Mouse (Mus musculus) neural tube, embryonic 14.5 days (tissue): ENCODE data around the gene Glmp. TPM values are rescaled to one million over a fixed set of nuclear protein-coding genes. Genes with fewer than 3 reads are reported as not detected.
"Not testable (repeated sequence)": the region's sequence is repeated elsewhere in the genome, so short reads cannot be mapped to it uniquely, and the experiment has no call there.

Source experiments
- ATAC-seq: fragments of 200-750 bp; cut with Nextera tagmentation; 2 replicates; pipeline ENCODE4 v1.8.0; 2017; ENCODE audit warnings: low read depth, mild to moderate bottlenecking, moderate TSS enrichment, moderate library complexity
- H3K27ac ChIP-seq: fragments of 300-500 bp; sonication (generic); 2 replicates; pipeline ENCODE4 v1.5.1; 2014; ENCODE audit warnings: low read depth, mild to moderate bottlenecking, control low read depth, low read length, moderate library complexity, mixed read lengths
- H3K27me3 ChIP-seq: fragments of 300-500 bp; sonication (generic); 2 replicates; pipeline ENCODE4 v1.6.1; 2014; ENCODE audit warnings: low read length; ENCODE audit not compliant: control insufficient read depth, insufficient read depth
- H3K36me3 ChIP-seq: fragments of 300-500 bp; sonication (generic); 2 replicates; pipeline ENCODE4 v1.6.1; 2014; ENCODE audit warnings: low read length, mixed read lengths; ENCODE audit not compliant: control insufficient read depth, insufficient read depth
- H3K4me1 ChIP-seq: fragments of 300-500 bp; sonication (generic); 2 replicates; pipeline ENCODE4 v1.6.1; 2014; ENCODE audit warnings: low read length; ENCODE audit not compliant: control insufficient read depth, insufficient read depth
- H3K4me2 ChIP-seq: fragments of 300-500 bp; sonication (generic); 2 replicates; pipeline ENCODE4 v1.6.1; 2014; ENCODE audit warnings: mild to moderate bottlenecking, low read depth, low read length, control low read depth
- H3K4me3 ChIP-seq: fragments of 300-500 bp; sonication (generic); 2 replicates; pipeline ENCODE4 v1.5.1; 2014; ENCODE audit warnings: low read depth, low read length, control low read depth, mixed read lengths
- H3K9ac ChIP-seq: fragments of 300-500 bp; sonication (generic); replicated peaks from 2 replicates; pipeline ENCODE4 v1.6.1; 2014; ENCODE audit warnings: low read depth, mild to moderate bottlenecking, control low read depth, low read length, mixed read lengths
- H3K9me3 ChIP-seq: fragments of 300-500 bp; sonication (generic); 2 replicates; pipeline ENCODE4 v1.6.1; 2016; ENCODE audit warnings: low read length; ENCODE audit not compliant: control insufficient read depth
- WGBS: fragments of 180-500 bp; shearing (Covaris S2); extraction: QIAGEN DNeasy Blood & Tissue Kit; methylation state at CpG from one replicate; pipeline ENCODE4 v1.1.7; 2014; 5-methylcytosine and 5-hydroxymethylcytosine counted together
- polyA plus RNA-seq: library from polyadenylated mRNA; unstranded; fragments of >200 nt; fragmentation: Nextera tagmentation; extraction: Ambion mirVana; gene quantifications from 2 replicates; pipeline ENCODE4 v1.2.1, GENCODE M21; 2014

Gene Glmp
- polyA plus RNA-seq, 1 experiment from 2014 or later: 65.0 TPM

GRCm38 (mm10) chr3:88288133-88288713 is 36.6 kb upstream of the Glmp start:
- WGBS: 77% methylated on average over 7 of the region's 10 CpGs
- ATAC-seq, H3K4me1 ChIP-seq, H3K4me2 ChIP-seq, H3K27me3 ChIP-seq, H3K4me3 ChIP-seq, H3K27ac ChIP-seq, H3K9me3 ChIP-seq, H3K9ac ChIP-seq, H3K36me3 ChIP-seq: not testable (repeated sequence)

DNA sequence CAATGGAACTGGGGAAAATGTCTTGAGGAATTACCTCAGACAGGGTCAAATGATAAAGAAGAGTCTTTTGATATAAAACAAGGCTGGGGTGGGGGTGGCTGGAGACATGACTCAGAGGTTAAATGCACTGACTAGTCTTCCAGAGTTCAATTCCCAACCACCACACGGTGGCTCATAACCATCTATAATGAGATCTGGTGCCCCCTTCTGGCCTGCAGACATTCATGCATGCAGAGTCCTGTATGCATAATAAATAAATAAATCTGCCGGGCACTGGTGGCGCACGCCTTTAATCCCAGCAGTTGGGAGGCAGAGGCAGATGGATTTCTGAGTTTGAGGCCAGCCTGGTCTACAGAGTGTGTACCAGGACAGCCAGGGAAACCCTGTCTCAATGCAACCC is 32.9 kb upstream of the Glmp start:
- H3K4me2 ChIP-seq: no peak overlapping the region
- no peaks in the 10 kb centered on the region for H3K36me3 ChIP-seq
- H3K4me3 ChIP-seq: no peak overlapping the region
- H3K27ac ChIP-seq: no peak overlapping the region
- H3K27me3 ChIP-seq: no peaks in the 10 kb centered on the region
- WGBS: 41% methylated on average over 4 of the region's 4 CpGs
- ATAC-seq: no peak
- H3K9ac ChIP-seq: no peak overlapping the region
- H3K9me3 ChIP-seq: no peaks in the 10 kb centered on the region
- H3K4me1 ChIP-seq: 0 out of 2 replicates have a peak, but pooled peaks cover 4% of the 10 kb centered on the region

DNA sequence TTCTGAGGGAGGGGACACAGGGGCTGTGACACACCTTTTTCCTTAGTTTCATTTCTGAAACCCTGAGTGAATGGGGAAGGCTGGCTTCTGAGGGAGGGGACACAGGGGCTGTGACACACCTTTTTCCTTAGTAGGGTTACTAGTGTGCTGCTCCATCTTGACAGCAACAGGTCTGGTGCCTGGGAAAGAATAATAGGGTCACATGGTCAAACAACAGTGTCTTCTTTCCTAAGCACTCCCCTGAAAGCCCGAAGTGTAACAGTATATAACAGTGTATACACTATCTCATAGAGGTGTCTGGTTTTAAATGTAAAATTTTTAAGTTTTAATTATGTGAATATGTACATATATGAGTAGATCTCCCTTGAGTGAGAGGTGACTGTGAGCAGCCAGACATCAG is 29.6 kb upstream of the Glmp start:
- H3K4me3 ChIP-seq, H3K27ac ChIP-seq, ATAC-seq, H3K27me3 ChIP-seq, H3K9me3 ChIP-seq, H3K9ac ChIP-seq, H3K4me2 ChIP-seq, H3K36me3 ChIP-seq: not testable (repeated sequence)
- peaks cover 15% of the 10 kb centered on the region for H3K4me1 ChIP-seq
- 54% methylated on average over 1 of the region's 1 CpGs for whole genome bisulfite sequencing

DNA sequence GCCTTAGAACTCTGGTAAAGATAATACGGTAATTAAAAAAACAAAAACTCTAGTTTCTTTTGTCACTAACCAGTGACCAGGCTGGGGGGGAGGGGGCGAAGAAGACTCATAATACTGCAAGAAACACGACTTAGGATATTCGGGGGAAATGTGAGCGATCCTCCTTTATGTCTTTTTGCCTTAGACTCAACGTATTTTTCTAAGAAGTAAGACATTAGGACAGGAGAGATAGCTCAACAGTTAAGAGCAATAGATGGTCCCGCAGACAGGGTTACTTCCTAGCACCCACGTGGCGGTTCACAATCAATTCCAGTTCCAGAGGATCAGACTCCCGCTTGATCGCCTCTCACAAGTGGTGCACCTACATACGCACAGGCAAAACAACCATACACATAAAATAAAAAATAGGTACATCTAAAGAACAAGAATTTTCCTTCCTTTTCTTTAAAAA is 28.7 kb upstream of the Glmp start:
- Histone ChIP-seq H3K4me3 (peak overlapping the region; percentile 72), H3K36me3 (peaks cover 18% of the 10 kb centered on the region), H3K4me2 (peak overlapping the region; percentile 60), H3K9ac (peak overlapping the region; percentile 44), H3K27me3 (no peaks in the 10 kb centered on the region), H3K4me1 (peaks cover 15% of the 10 kb centered on the region), H3K27ac (peak overlapping the region; percentile 88), H3K9me3 (no peaks in the 10 kb centered on the region)
- 2% methylated on average over 12 of the region's 12 CpGs for WGBS
- peak; percentile 30 for ATAC-seq

DNA sequence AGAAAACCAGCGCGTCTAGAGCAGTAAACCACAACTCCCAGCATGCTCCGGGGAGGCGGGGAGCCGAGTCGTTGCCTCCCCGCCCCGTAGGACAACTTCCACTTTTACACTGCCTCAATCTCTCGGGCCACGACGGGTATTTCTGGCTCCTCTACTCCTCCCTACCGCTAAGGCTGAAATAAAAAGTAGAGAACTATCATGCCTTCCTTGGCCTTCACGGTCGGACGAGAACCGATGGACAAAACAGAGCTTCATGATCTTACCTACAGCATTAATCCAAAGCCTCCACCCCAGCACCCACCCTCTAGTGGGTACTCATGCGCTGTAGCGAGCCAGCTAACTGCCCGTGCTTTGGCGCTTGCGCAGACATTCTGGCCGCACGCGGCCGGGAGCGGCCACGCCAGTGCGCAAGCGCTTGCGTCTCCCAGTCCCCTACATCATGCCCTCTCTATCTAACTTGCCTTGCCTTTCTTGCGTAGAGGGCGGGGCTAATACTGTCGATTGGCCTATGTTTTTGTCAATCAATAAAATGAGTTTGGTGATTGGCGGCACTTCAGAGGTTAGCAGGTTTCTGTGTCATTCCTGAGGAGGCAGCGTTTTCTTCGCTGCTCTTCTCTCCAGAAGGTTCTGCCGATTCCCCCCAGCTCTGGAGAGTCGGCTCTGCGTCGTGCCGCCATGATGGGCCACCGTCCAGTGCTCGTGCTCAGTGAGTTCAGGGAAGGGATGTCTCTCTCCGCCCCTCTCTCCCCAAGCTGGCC is 28.1 kb upstream of the Glmp start, which contains the start of the genes Tsacc and Cct3:
TSS of gene Tsacc (minus strand) at position 439 of the 758 bp plus-strand sequence.
TSS of gene Cct3 (plus strand) at position 556 of the 758 bp plus-strand sequence.
- peaks cover 15% of the 10 kb centered on the region for H3K4me1 ChIP-seq
- peaks cover 24% of the 10 kb centered on the region for H3K36me3 ChIP-seq
- H3K27me3 ChIP-seq: no peaks in the 10 kb centered on the region
- peak within 1 kb of the TSS; percentile 89 for H3K27ac ChIP-seq
- H3K4me3 ChIP-seq: peak within 1 kb of the TSS; percentile 72
- no peaks in the 10 kb centered on the region for H3K9me3 ChIP-seq
- peak within 1 kb of the TSS; percentile 82 for H3K9ac ChIP-seq
- whole genome bisulfite sequencing: under 1% methylated on average over 44 of the region's 44 CpGs
- ATAC-seq: peak; percentile 99
- peak within 1 kb of the TSS; percentile 60 for H3K4me2 ChIP-seq

- peaks cover 15% of the 10 kb centered on the region for H3K4me1 ChIP-seq
- peak overlapping the region; percentile 47 for H3K4me2 ChIP-seq
- peaks cover 28% of the 10 kb centered on the region for H3K36me3 ChIP-seq
- H3K27me3 ChIP-seq: no peaks in the 10 kb centered on the region
- no peak for ATAC-seq
- no peaks in the 10 kb centered on the region for H3K9me3 ChIP-seq
- under 1% methylated on average over 30 of the region's 30 CpGs for WGBS
- H3K9ac ChIP-seq: peak overlapping the region; percentile 82
- H3K4me3 ChIP-seq: peak overlapping the region; percentile 72
- H3K27ac ChIP-seq: peak overlapping the region; percentile 89
These were observed 27.4 kb upstream of the Glmp start for GRCm38 (mm10) chr3:88297321-88297851.

- H3K27ac ChIP-seq: no peak overlapping the region
- no peak overlapping the region for H3K4me3 ChIP-seq
- H3K9me3 ChIP-seq: no peaks in the 10 kb centered on the region
- H3K9ac ChIP-seq: no peak overlapping the region
- ATAC-seq: no peak
- H3K4me2 ChIP-seq: no peak overlapping the region
- peaks cover 45% of the 10 kb centered on the region for H3K36me3 ChIP-seq
- no peaks in the 10 kb centered on the region for H3K27me3 ChIP-seq
- 91% methylated on average over 1 of the region's 1 CpGs for WGBS
- peaks cover 15% of the 10 kb centered on the region for H3K4me1 ChIP-seq
These were observed 25.7 kb upstream of the Glmp start for GRCm38 (mm10) chr3:88299172-88299571.

DNA sequence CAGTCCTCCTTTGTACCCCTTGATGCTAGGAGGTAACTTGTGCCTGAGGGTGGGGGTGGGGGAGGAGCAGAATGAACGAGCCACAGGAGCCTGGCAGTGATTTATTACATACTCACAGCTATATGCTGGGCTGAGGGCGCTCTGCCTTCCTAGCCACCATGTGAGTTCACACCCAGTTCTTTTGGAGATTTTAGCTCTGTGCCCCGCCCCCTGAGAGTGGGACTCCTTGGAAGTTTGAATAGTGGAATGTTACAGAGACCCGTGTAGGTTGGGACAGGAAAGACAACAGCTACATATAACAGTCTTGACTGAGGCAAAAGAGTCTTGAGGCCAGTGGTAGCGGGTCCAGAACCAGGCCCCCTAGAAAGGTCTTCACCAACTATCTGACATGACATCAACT is 4.1 kb downstream of the Glmp start:
- H3K4me3 ChIP-seq: no peak overlapping the region
- ATAC-seq: no peak
- H3K9me3 ChIP-seq: no peaks in the 10 kb centered on the region
- H3K27me3 ChIP-seq: no peaks in the 10 kb centered on the region
- H3K4me2 ChIP-seq: no peak overlapping the region
- H3K36me3 ChIP-seq: no peaks in the 10 kb centered on the region
- peaks cover 7% of the 10 kb centered on the region for H3K4me1 ChIP-seq
- no peak overlapping the region for H3K27ac ChIP-seq
- WGBS: 59% methylated on average over 5 of the region's 5 CpGs
- H3K9ac ChIP-seq: no peak overlapping the region

GRCm38 (mm10) chr3:88331282-88331681 is 6.5 kb downstream of the Glmp start:
- 20% methylated on average over 2 of the region's 2 CpGs for WGBS
- Histone ChIP-seq H3K9me3 (no peaks in the 10 kb centered on the region), H3K4me3 (no peak overlapping the region), H3K9ac (no peak overlapping the region), H3K4me1 (peaks cover 4% of the 10 kb centered on the region), H3K36me3 (no peaks in the 10 kb centered on the region), H3K4me2 (no peak overlapping the region), H3K27ac (no peak overlapping the region), H3K27me3 (no peaks in the 10 kb centered on the region)
- no peak for ATAC-seq
